Mouse (Mus musculus) CH12.LX (cell line): ENCODE measurements around the gene Ube2j2. TPM values are rescaled to one million over a fixed set of nuclear protein-coding genes. Genes with fewer than 3 reads are reported as not detected.

ENCODE experiments used
- DNase-seq: peaks from one replicate; pipeline ENCODE4 v3.0.0-alpha.2; 2013; ENCODE audit errors: extremely low read depth
- H3K27ac ChIP-seq: 2 replicates; pipeline ENCODE4 v1.5.1; 2012; ENCODE audit warnings: low read depth, mild to moderate bottlenecking, control low read depth, moderate library complexity; ENCODE audit not compliant: insufficient read depth
- H3K27me3 ChIP-seq: replicated peaks from 2 replicates; pipeline ENCODE3; 2012; ENCODE audit warnings: inconsistent platforms
- H3K36me3 ChIP-seq, 2 experiments: replicated peaks in 1 of 2; 2 replicates each; pipeline versions ENCODE3 to v1.6.1; 2012; ENCODE audit warnings: inconsistent platforms in 1 of 2, low read length in 1 of 2, mild to moderate bottlenecking in 1 of 2, mixed read lengths in 1 of 2, moderate library complexity in 1 of 2; ENCODE audit not compliant: control insufficient read depth in 1 of 2, insufficient read depth in 1 of 2
- H3K4me1 ChIP-seq, 2 experiments: 2 replicates each; pipeline ENCODE4 v1.6.1; 2012; ENCODE audit warnings: inconsistent platforms in 1 of 2, moderate library complexity in 1 of 2; ENCODE audit not compliant: insufficient read depth in 2 of 2, control insufficient read depth in 1 of 2
- H3K4me2 ChIP-seq: 2 replicates; pipeline ENCODE4 v1.6.1; 2012; ENCODE audit warnings: low read depth, mild to moderate bottlenecking, control low read depth; ENCODE audit not compliant: poor library complexity, insufficient read depth, severe bottlenecking
- H3K4me3 ChIP-seq, 3 experiments: fragments of 150-350 bp in 1 of 3; sonication (generic) in 1 of 3; replicated peaks in 1 of 3; 2 replicates each; pipeline versions ENCODE3 to v1.5.1; 2011 to 2012; ENCODE audit warnings: low read depth in 2 of 3, low read length in 2 of 3, mild to moderate bottlenecking in 2 of 3, moderate library complexity in 2 of 3, control low read depth in 1 of 3, improper control_type of control experiment in 1 of 3, inconsistent platforms in 1 of 3, mixed read lengths in 1 of 3; ENCODE audit not compliant: poor library complexity in 1 of 3
- H3K79me2 ChIP-seq: replicated peaks from 2 replicates; pipeline ENCODE4 v1.6.1; 2012; ENCODE audit warnings: mild to moderate bottlenecking, moderate library complexity; ENCODE audit not compliant: control insufficient read depth, poor library complexity, insufficient read depth, severe bottlenecking; ENCODE audit errors: extremely low read depth
- H3K9ac ChIP-seq: 2 replicates; pipeline ENCODE4 v1.6.1; 2012; ENCODE audit warnings: low read depth, mild to moderate bottlenecking, control low read depth, moderate library complexity; ENCODE audit not compliant: insufficient read depth
- H3K9me3 ChIP-seq: replicated peaks from 2 replicates; pipeline ENCODE3; 2012; ENCODE audit warnings: low read length, inconsistent platforms, mixed read lengths
- BHLHE40 ChIP-seq: IDR thresholded peaks from 2 replicates; pipeline ENCODE4 v1.6.1; 2011; ENCODE audit warnings: mild to moderate bottlenecking, low read depth, low read length, improper control_type of control experiment
- CHD1 ChIP-seq: IDR thresholded peaks from 2 replicates; pipeline ENCODE4 v1.6.1; 2012; ENCODE audit warnings: low read depth, low read length, improper control_type of control experiment, inconsistent platforms
- CHD2 ChIP-seq: IDR thresholded peaks from 2 replicates; pipeline ENCODE4 v1.6.1; 2011; ENCODE audit warnings: low read length, improper control_type of control experiment
- CTCF ChIP-seq, 2 experiments: IDR thresholded peaks in 1 of 2; conservative IDR thresholded peaks in 1 of 2; 2 replicates each; pipeline ENCODE4 v1.5.1; 2011 to 2012; ENCODE audit warnings: low read depth in 2 of 2, low read length in 2 of 2, improper control_type of control experiment in 1 of 2, inconsistent platforms in 1 of 2, mild to moderate bottlenecking in 1 of 2, moderate library complexity in 1 of 2
- E2F4 ChIP-seq: IDR thresholded peaks from 2 replicates; pipeline ENCODE4 v1.6.1; 2011; ENCODE audit warnings: low read depth, low read length, improper control_type of control experiment; ENCODE audit not compliant: insufficient replicate concordance
- ELF1 ChIP-seq: IDR thresholded peaks from 2 replicates; pipeline ENCODE4 v1.6.1; 2014; ENCODE audit warnings: low read depth, mild to moderate bottlenecking, inconsistent platforms, low read length, improper control_type of control experiment
- EP300 ChIP-seq: IDR thresholded peaks from 2 replicates; pipeline ENCODE4 v1.6.1; 2011; ENCODE audit warnings: low read length, improper control_type of control experiment
- GABPA ChIP-seq: IDR thresholded peaks from 2 replicates; pipeline ENCODE4 v1.6.1; 2012; ENCODE audit warnings: low read depth, low read length, improper control_type of control experiment, inconsistent platforms; ENCODE audit not compliant: insufficient replicate concordance
- HCFC1 ChIP-seq: IDR thresholded peaks from 2 replicates; pipeline ENCODE4 v1.6.1; 2012; ENCODE audit warnings: low read depth, mild to moderate bottlenecking, inconsistent platforms, low read length, improper control_type of control experiment
- IRF4 ChIP-seq: IDR thresholded peaks from 2 replicates; pipeline ENCODE4 v1.6.1; 2014; ENCODE audit warnings: low read depth, mild to moderate bottlenecking, inconsistent platforms, low read length, improper control_type of control experiment
- JUN ChIP-seq: IDR thresholded peaks from 2 replicates; pipeline ENCODE4 v1.6.1; 2011; ENCODE audit warnings: low read depth, mild to moderate bottlenecking, low read length, improper control_type of control experiment, moderate library complexity; ENCODE audit not compliant: insufficient read depth
- JUND ChIP-seq: conservative IDR thresholded peaks from 2 replicates; pipeline ENCODE4 v1.6.1; 2011; ENCODE audit warnings: low read depth, low read length, improper control_type of control experiment
- KAT2A ChIP-seq: IDR thresholded peaks from 2 replicates; pipeline ENCODE4 v1.6.1; 2012; ENCODE audit warnings: low read length, improper control_type of control experiment, inconsistent platforms; ENCODE audit not compliant: insufficient replicate concordance
- MAFK ChIP-seq: IDR thresholded peaks from 2 replicates; pipeline ENCODE4 v1.6.1; 2011; ENCODE audit warnings: low read length, improper control_type of control experiment; ENCODE audit not compliant: insufficient replicate concordance
- MAX ChIP-seq: IDR thresholded peaks from 2 replicates; pipeline ENCODE4 v1.6.1; 2011; ENCODE audit warnings: low read length, improper control_type of control experiment
- MAZ ChIP-seq: IDR thresholded peaks from 2 replicates; pipeline ENCODE4 v1.6.1; 2012; ENCODE audit warnings: low read depth, mild to moderate bottlenecking, inconsistent platforms, low read length, improper control_type of control experiment, moderate library complexity
- MEF2A ChIP-seq: IDR thresholded peaks from 2 replicates; pipeline ENCODE4 v1.6.1; 2014; ENCODE audit warnings: low read depth, mild to moderate bottlenecking, inconsistent platforms, low read length, improper control_type of control experiment, borderline replicate concordance
- MYC ChIP-seq: IDR thresholded peaks from 2 replicates; pipeline ENCODE4 v1.6.1; 2011; ENCODE audit warnings: low read depth, mild to moderate bottlenecking, improper control_type of control experiment, low read length
- NELFE ChIP-seq: IDR thresholded peaks from 2 replicates; pipeline ENCODE4 v1.6.1; 2011; ENCODE audit warnings: low read depth, low read length, improper control_type of control experiment
- NRF1 ChIP-seq: IDR thresholded peaks from 2 replicates; pipeline ENCODE4 v1.6.1; 2014; ENCODE audit warnings: low read depth, mild to moderate bottlenecking, inconsistent platforms, low read length, improper control_type of control experiment, moderate library complexity
- PAX5 ChIP-seq: IDR thresholded peaks from 2 replicates; pipeline ENCODE4 v1.6.1; 2012; ENCODE audit warnings: low read length, inconsistent platforms, mixed read lengths
- POLR2A ChIP-seq: IDR thresholded peaks from 2 replicates; pipeline ENCODE4 v1.6.1; 2011; ENCODE audit warnings: low read depth, mild to moderate bottlenecking, improper control_type of control experiment, low read length
- POLR2AphosphoS2 ChIP-seq: IDR thresholded peaks from 2 replicates; pipeline ENCODE4 v1.6.1; 2011; ENCODE audit warnings: low read depth, low read length, improper control_type of control experiment
- RAD21 ChIP-seq: IDR thresholded peaks from 2 replicates; pipeline ENCODE4 v1.6.1; 2011; ENCODE audit warnings: low read depth, mild to moderate bottlenecking, low read length, improper control_type of control experiment, moderate library complexity
- RCOR1 ChIP-seq: conservative IDR thresholded peaks from 2 replicates; pipeline ENCODE4 v1.6.1; 2012; ENCODE audit warnings: low read depth, mild to moderate bottlenecking, inconsistent platforms, low read length, improper control_type of control experiment
- SIN3A ChIP-seq: IDR thresholded peaks from 2 replicates; pipeline ENCODE4 v1.6.1; 2012; ENCODE audit warnings: low read length, improper control_type of control experiment, inconsistent platforms
- SMC3 ChIP-seq: IDR thresholded peaks from 2 replicates; pipeline ENCODE4 v1.6.1; 2011; ENCODE audit warnings: low read depth, low read length, improper control_type of control experiment
- TCF12 ChIP-seq: IDR thresholded peaks from 2 replicates; pipeline ENCODE4 v1.6.1; 2014; ENCODE audit warnings: low read depth, mild to moderate bottlenecking, inconsistent platforms, low read length, improper control_type of control experiment
- UBTF ChIP-seq: IDR thresholded peaks from 2 replicates; pipeline ENCODE4 v1.6.1; 2012; ENCODE audit warnings: low read depth, mild to moderate bottlenecking, inconsistent platforms, low read length, improper control_type of control experiment, moderate library complexity
- ZC3H11A ChIP-seq: IDR thresholded peaks from 2 replicates; pipeline ENCODE4 v1.6.1; 2012; ENCODE audit warnings: low read depth, mild to moderate bottlenecking, inconsistent platforms, low read length, improper control_type of control experiment
- ZKSCAN1 ChIP-seq: IDR thresholded peaks from 2 replicates; pipeline ENCODE4 v1.6.1; 2012; ENCODE audit warnings: low read depth, inconsistent platforms, low read length, improper control_type of control experiment, borderline replicate concordance
- ZMIZ1 ChIP-seq: IDR thresholded peaks from 2 replicates; pipeline ENCODE4 v1.6.1; 2012; ENCODE audit warnings: low read depth, mild to moderate bottlenecking, inconsistent platforms, low read length, improper control_type of control experiment
- ZNF384 ChIP-seq: IDR thresholded peaks from 2 replicates; pipeline ENCODE4 v1.6.1; 2012; ENCODE audit warnings: low read depth, low read length, improper control_type of control experiment, inconsistent platforms
- dilution Hi-C: fragments of 300-500 bp; cut with MboI; formaldehyde crosslinking; loops from 2 replicates; pipeline ENCODE4 v1.14.3; 2020; ENCODE audit warnings: low sequenced_read_pairs; ENCODE audit not compliant: extremely low pct_unique_long_range_greater_than_20kb, extremely low pct_ligation_motif_present
- in situ Hi-C: fragments of 300-500 bp; cut with MboI; formaldehyde crosslinking; loops from 3 replicates; pipeline ENCODE4 v1.14.3; 2019; ENCODE audit warnings: low sequenced_read_pairs, low pct_ligation_motif_present, low pct_unique_long_range_greater_than_20kb, mixed read lengths
- polyA plus RNA-seq: library from polyadenylated mRNA; unstranded; fragments of >175 nt; gene quantifications from 2 replicates; pipeline ENCODE4 v1.2.1, GENCODE M21; 2012; ENCODE audit warnings: low read depth; ENCODE audit not compliant: insufficient read length
- total RNA-seq, 2 experiments: library from RNA; depleted of rRNA; stranded (reverse); fragments of 300-350 nt in 1 of 2; fragments of >200 nt in 1 of 2; gene quantifications; 2 replicates each; pipeline ENCODE4 v1.2.3; 2012 to 2014

Ube2j2 gene
- total and polyA plus RNA-seq, 3 experiments: 73.5 to 144 (median 137) TPM

DNA sequence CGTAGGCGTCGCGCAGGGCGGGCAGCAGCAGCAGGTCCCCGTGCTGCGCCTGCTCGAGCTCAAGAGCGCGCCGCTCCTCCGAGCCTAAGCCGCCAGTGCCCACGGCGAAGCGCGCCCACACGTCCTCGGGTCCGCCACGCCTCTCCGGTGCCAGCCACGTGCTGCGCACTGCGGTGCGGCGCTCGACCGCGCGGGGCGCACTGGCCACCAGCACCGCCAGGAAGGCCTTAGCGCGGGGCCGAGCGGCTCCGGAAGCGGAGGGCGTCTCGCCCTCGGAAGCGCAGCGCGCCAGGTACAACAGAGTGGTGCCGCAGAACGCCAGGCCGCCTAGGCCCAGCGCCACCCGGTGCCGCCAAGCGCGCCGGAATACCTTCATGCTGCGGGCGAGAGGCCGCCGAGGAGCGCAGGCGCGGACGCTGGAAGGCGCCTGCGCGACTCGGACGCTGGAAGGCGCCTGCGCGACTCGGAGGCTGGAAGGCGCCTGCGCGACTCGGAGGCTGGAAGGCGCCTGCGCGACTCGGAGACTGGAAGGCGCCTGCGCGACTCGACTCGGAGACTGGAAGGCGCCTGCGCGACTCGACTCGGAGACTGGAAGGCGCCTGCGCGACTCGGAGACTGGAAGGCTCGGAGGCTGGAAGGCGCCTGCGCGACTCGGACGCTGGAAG lies 48.7 kb downstream of the Ube2j2 start, which contains the start of the genes B3galt6 and Sdf4 (continued):
- TF ChIP-seq CHD1 (no peak; the same call in 1 of the 2 replicates), MAFK (no peak), ZMIZ1 (peak; percentile 78; the same call in 1 of the 2 replicates), MYC (peak; percentile 98), TCF12 (peak; percentile 53; the same call in 1 of the 2 replicates), MAX (peak; percentile 99), UBTF (0 out of 2 replicates have a peak, but pooled peaks have one; percentile 71), CTCF (conservative IDR thresholded peaks at IDR 0.05 in 1 of 2, IDR thresholded peaks at IDR 0.05 in 1 of 2; ENCODE audit: low read depth in 2 of 2, low read length in 2 of 2) (peak in 1 of 2 experiments; percentile 65; a peak in 2 of 4 replicates)

DNA sequence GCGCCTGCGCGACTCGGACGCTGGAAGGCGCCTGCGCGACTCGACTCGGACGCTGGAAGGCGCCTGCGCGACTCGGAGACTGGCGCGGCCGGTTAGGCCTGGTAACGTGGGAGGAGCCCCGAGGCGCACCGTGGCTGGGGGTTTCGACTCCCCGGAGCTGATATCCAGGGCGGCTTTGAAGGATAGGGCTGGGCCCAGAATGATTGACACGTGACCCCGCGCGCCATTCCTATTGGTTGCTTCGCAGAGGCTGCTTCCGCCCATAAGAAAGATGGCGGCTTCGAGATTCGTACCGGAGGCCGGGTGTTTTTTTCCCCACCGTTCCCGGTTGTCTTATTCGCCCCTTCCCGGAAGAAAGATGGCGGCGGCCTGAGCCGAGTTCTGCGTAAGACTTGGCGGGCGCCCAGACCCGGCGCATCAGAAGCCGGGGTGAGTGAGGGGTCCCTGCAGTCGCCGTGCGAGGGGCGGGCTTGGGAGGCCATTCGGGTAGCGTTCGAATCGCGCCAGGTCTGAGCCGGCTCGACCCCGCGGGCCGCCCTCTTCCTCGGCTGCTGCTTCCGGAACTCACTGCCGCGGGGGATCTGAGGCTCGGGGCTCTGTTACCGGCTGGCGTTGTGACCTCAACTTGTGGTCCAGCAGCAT lies 49.4 kb downstream of the Ube2j2 start:
- DNase-seq: peak; percentile 93
- peak overlapping the region; percentile 84 for H3K9ac ChIP-seq
- peak overlapping the region; percentile 81 to 99 (median 89) for H3K4me3 ChIP-seq
- no peak overlapping the region for H3K4me2 ChIP-seq
- peaks cover 11 to 41% of the 10 kb centered on the region in 2 experiments for H3K4me1 ChIP-seq
- peaks cover 19 to 44% of the 10 kb centered on the region in 2 experiments for H3K36me3 ChIP-seq
- peaks cover 4% of the 10 kb centered on the region for H3K9me3 ChIP-seq
- H3K27me3 ChIP-seq: no peaks in the 10 kb centered on the region
- in situ Hi-C loops (no loop called here), dilution Hi-C loops (no loop called here)
- peak overlapping the region; percentile 85 for H3K27ac ChIP-seq
- peaks cover 48% of the 10 kb centered on the region for H3K79me2 ChIP-seq
- TF ChIP-seq UBTF (peak; percentile 86), CTCF (conservative IDR thresholded peaks at IDR 0.05 in 1 of 2, IDR thresholded peaks at IDR 0.05 in 1 of 2; ENCODE audit: low read depth in 2 of 2, low read length in 2 of 2) (no peak), MEF2A (no peak), POLR2AphosphoS2 (no peak), JUND (no peak), SMC3 (no peak), MAFK (no peak), RCOR1 (no peak), RAD21 (no peak), IRF4 (peak; percentile 53; the same call in 1 of the 2 replicates), ZMIZ1 (no peak), E2F4 (no peak), TCF12 (peak; percentile 85; the same call in 1 of the 2 replicates), NELFE (peak; percentile 46; the same call in 1 of the 2 replicates), NRF1 (peak; percentile 78), SIN3A (peak; percentile 34; the same call in 1 of the 2 replicates), HCFC1 (peak; percentile 92), BHLHE40 (peak; percentile 32; the same call in 1 of the 2 replicates), ELF1 (peak; percentile 100), JUN (no peak), POLR2A (peak; percentile 73), PAX5 (no peak), GABPA (no peak; the same call in 1 of the 2 replicates), ZKSCAN1 (no peak), CHD2 (0 out of 2 replicates have a peak, but pooled peaks have one; percentile 18), ZNF384 (peak; percentile 89), KAT2A (peak; percentile 84; the same call in 1 of the 2 replicates), MAX (peak; percentile 92), MAZ (no peak), EP300 (no peak), CHD1 (no peak), ZC3H11A (no peak)
